Mouse (Mus musculus) urinary bladder, adult 18-20 months (tissue): ENCODE results near the gene Zfp36l1.

Experiments used
- DNase-seq, 2 experiments: peaks; one replicate each; pipeline ENCODE4 v3.0.0; 2022; ENCODE audit warnings: low spot score in 2 of 2, mixed read lengths in 2 of 2

The Zfp36l1 gene

DNA sequence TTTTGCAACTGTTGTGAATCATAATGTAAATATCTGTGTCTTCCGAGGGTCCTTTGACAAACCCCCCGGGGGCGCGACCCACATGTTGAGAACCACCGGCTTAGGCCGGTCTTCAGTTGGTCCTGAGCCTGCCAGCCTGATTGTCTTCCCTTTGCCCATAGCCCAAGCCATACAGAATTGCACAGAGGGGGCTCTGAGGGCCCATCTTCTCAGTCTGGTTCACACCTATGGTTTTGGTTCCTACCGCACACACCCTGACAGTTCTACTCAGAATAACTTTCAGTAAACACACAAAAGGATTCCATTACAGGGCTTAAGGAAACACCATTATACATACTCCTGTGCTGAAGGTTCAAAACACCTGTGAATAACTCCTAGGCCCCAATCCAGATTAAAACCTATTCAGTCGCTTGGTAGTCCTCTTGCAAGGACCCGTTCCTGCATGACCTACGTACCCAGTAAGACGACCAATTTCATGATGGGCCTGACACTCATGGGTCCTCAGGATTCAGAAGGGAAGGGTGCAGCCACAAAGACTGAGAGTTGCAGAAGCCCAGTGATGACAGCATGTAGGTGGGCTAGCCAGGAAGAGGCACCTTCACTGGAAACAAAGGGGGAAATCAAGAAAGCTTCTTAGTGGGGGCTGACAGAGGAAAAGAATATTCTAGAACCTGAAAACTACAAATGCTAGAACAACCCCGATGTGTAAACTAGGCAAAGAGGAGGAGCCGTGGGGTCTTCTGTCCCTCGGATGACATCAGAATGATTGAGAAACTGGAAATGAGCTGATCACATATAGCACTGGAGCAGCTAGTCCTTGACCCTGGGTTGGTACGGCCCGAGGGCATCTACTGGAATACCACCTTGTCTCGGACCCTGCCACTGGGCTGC is 18.8 kb upstream of the Zfp36l1 start:
- no peak for DNase-seq

DNA sequence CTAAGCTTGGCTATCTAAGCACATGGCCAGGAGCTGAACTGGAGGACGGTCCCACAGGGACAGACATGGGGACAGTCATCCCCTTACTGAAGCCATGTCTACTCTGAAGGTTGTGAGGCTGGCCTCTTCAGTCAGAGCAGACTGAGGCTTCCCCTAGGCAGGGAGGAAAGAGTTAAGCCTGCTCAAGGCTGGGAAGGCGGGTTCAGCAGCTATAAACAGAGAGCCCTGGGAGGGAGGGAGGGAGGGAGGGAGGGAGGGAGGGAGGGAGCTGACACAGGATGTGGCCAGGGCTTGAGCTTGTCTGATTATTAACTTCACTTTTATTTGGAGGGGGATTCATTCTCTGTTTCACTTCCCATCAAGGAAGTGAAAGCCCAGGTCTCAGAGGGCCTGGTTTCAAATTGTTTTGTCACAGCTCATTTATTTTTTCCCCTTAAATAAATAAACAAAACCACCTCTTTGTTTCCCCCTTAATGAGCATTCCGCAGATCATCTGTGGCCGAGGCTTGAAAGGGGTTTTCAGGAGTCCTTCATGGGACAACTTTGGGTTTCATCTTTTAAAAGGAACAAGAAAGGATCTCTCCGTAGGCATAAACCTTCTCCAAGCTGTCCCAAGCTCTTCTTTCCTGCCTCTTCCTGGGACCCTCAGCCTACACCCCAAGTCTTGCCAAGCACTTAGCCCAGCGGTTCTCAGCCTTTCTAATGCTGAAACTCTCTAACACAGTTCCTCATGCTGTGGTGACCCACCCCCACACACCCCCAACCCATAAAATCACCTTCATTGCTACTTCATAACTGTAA is 17.9 kb upstream of the Zfp36l1 start:
- DNase-seq, result no peak

DNA sequence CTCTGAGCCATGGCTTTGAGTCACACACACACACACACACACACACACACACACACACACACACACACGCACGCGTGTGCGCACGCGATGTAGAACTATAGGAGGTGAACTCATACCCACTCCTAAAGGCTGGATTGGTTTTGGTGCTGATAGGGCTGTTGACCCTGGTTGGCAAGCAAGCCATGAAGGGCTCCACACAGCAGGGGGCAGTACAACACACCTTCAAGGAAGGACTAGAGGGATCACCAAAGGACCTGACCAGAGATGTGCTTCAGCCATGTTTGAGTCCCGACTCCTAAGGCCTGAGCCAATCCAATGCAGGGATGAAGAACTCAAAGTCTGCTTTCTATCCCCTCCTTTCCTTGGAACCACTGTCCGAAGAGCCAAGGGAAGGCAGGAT is 16.7 kb upstream of the Zfp36l1 start:
- no peak for DNase-seq

DNA sequence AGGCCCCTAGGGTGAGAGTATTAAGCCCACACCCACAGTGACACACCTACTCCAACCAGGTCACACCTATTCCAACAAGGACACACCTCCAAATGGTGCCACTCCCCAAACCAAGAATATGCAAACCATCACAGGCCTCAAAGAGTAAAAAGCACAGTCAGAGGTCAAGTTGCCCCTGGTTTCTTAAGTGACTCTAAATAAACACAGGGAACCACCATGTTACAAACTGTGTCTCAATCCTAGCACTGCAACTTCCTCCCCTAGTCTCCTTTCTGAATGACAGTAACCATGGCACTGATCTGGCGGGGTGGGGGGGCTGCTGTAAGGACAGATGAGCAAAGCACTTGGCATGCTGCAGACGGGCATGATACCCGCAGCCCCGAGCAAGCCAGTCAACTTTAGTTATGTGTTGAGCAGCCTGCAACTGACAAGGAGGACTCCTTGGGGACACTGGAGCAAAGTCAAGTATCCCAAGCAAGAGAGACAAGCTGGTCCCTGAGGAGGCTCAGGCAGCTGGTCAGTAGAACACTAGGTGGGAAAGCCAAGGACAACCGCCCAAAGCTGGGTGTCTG is 14.5 kb upstream of the Zfp36l1 start:
- no peak for DNase-seq

DNA sequence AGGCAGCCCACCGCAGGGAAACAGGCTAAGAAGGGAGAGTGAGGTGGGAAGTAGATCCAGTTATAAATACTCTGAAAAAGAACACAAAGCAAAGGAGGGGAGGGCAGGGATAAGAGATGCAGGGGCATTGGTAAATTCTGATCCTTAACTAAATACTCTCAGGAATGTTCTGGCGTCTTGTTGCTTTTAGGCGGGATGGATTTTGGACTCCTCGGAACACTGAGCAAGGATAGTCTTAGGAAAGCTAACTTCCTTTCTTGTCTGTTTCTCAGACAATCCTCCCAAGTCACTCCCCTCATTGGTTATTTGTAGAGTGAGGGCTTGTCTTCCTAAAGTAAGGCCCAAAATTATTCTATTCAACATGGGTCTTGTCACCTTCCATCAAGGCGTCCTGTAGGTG is 12.5 kb upstream of the Zfp36l1 start:
- DNase-seq, result no peak

DNA sequence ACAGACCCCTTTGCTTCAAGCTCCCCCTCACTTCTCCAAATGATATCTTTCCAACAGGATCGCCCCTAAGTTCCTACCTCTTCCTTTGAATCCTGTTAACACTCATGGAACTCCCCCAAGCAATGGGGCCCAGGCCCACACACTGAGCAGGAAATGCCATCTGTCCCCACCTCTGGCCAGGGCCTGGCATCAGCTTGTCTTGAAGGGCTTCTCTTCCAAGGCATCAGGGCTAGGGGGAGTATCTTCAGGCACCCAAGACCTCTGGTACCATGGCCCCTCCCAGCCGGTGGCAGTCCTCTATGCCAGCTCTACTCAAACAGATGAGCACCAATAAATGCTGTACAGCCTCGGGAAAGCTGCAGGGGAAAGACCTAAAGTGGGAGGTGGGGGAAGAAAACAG is 11.9 kb upstream of the Zfp36l1 start:
- no peak for DNase-seq

GRCm38 (mm10) chr12:80124211-80124610 is 11.4 kb upstream of the Zfp36l1 start:
- DNase-seq, result no peak

GRCm38 (mm10) chr12:80123227-80123803 is 10.5 kb upstream of the Zfp36l1 start:
- no peak for DNase-seq

GRCm38 (mm10) chr12:80121438-80121837 is 8.6 kb upstream of the Zfp36l1 start:
- no peak for DNase-seq

GRCm38 (mm10) chr12:80118588-80118987 is 5.8 kb upstream of the Zfp36l1 start:
- DNase-seq, result no peak

DNA sequence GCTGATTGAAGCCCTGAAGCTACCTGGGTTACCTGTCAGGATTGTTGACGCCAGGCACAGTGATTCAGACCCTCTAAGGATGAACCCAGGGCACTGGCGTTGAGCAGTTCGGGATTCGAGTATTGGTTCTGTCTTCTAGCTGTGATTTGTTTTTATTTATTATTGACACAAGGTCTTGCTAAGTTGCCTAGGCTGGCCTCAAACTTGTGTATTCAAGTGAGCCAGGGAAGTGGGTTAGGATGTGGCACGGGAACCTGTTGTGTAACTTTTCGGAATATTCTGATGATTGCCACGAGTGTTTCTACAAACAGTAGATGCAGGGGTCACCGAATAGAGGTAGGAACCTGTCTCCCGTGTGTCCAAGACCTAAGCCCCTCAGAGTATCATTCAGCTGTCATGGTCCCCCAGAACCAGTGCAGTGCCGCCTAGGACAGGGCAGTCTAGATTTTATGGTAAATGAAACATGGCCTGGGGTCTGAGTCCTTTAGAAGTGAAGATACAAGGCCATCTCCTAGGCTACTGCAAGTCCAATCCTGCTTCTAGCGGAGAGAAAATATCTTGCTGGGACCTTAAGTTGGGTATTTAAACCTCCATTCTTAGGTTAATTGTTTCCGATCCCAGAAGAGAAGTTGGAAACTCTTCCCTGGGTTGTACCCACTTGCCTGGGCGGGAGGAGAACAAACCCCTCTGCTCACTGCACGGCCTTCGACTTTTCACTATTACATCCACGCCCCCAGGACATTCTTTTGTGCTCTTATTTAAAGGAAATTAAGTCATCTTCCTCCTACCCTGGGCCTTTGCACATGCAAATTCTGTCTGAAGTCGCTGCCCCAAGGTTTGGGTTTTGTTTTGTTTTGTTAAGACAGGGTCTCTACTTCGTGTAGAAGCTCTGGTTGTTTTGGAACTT is 3.6 kb upstream of the Zfp36l1 start:
- DNase-seq, result no peak

DNA sequence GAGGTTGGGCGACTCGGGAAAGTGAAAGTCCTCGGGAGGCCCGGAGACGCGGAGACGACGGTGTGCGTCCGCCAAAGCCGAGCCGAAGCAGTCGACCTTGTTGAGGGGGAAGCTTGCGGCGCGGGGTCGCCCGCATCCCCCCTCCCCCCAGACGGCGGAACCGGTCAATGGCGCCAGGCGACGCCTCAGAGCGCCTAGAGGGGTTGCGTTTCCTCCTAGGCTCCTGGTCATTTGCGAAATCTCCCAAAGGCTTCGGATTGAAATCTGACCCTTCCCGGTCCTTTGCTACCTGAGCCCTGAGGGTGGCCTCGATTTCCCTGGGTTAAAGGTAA is 3.0 kb upstream of the Zfp36l1 start:
- peak in 1 of 2 experiments; percentile 62 for DNase-seq

- DNase-seq, result peak; percentile 74 to 79
Observed at GRCm38 (mm10) chr12:80115142-80115862, 2.5 kb upstream of the Zfp36l1 start.

GRCm38 (mm10) chr12:80114892-80115141 is 2.0 kb upstream of the Zfp36l1 start:
- no peak for DNase-seq

- DNase-seq, result peak; percentile 70 to 84
Observed at GRCm38 (mm10) chr12:80114031-80114891, 1.4 kb upstream of the Zfp36l1 start.

DNA sequence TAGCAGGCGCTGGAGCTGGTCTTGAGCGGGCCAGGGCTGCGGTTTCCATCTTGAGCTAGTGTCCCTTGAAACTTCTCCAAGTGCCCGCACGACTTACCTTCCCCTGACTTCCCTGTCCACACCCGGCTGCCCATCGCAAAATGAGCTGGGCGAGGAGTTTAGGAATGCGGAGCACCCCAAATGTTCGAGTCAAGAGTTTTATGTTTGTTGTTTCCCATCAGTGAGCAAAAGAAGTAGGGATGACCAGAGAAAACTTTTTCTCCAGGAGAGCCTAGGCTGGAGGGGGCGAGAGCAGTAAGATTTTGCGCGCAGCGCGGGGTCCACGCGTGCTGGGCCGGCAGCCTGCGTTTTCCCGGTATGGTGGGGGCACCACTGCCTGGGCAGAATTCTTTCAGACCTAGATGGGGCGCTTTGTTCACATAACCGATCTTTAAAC is 791 bp upstream of the Zfp36l1 start:
- DNase-seq, result peak; percentile 61 to 64

GRCm38 (mm10) chr12:80112071-80112660 is 647 bp downstream of the Zfp36l1 start:
- no peak for DNase-seq

- no peak for DNase-seq
Observed at GRCm38 (mm10) chr12:80111131-80112070, 1.4 kb downstream of the Zfp36l1 start.
